Mouse (Mus musculus): ENCODE measurements around the gene Timm8b. TPM values are rescaled to one million over a fixed set of nuclear protein-coding genes. Genes with fewer than 3 reads are reported as not detected.
"Not testable (repeated sequence)": the region's sequence is repeated elsewhere in the genome, so short reads cannot be mapped to it uniquely, and the experiment has no call there.

Gene Timm8b
- polyA plus RNA-seq, 1 experiment from 2014 or later, result 364 TPM

GRCm38 (mm10) chr9:50617794-50618330 lies 14.2 kb downstream of the Timm8b start:
- Histone ChIP-seq H3K4me1 (ENCODE audit: control insufficient read depth, insufficient read depth, low read depth, low read length) (peaks cover 11% of the 10 kb centered on the region), H3K27ac (ENCODE audit: low read depth, low read length) (no peak overlapping the region), H3K27me3 (replicated peaks; ENCODE audit: control insufficient read depth, insufficient read depth, low read length) (no peaks in the 10 kb centered on the region), H3K4me2 (ENCODE audit: low read length) (peak overlapping the region; percentile 69), H3K36me3 (ENCODE audit: control insufficient read depth, insufficient read depth, low read length) (peaks cover 14% of the 10 kb centered on the region), H3K9me3 (ENCODE audit: control insufficient read depth, low read length) (no peaks in the 10 kb centered on the region), H3K4me3 (ENCODE audit: low read length) (peak overlapping the region; percentile 90), H3K9ac (ENCODE audit: low read depth, low read length) (no peak overlapping the region)
- no peak for ATAC-seq
- WGBS, result 63% methylated on average over 9 of the region's 9 CpGs

DNA sequence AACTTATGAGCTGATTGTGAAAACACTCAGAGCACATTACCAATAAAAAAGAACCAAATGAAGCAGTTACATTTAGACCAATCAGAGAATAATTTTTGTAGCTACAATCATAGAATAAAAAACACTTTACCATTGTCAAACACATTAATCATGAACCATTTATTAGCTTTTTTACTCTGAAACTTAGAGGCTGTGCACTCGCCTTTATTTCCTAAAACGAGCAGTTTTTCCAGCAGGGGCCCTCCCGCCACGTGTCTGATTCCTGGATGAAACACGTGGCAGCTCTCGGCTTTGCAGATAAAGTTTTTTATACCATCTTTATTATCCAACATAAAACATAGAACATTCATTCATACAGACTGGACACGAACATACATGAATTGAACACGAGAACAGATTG lies 27.2 kb downstream of the Timm8b start:
- H3K27ac ChIP-seq (ENCODE audit: low read depth, low read length); H3K9ac ChIP-seq (ENCODE audit: low read depth, low read length); H3K9me3 ChIP-seq (ENCODE audit: control insufficient read depth, low read length); H3K4me3 ChIP-seq (ENCODE audit: low read length); H3K36me3 ChIP-seq (ENCODE audit: control insufficient read depth, insufficient read depth, low read length); ATAC-seq; H3K4me2 ChIP-seq (ENCODE audit: low read length); H3K27me3 ChIP-seq (replicated peaks; ENCODE audit: control insufficient read depth, insufficient read depth, low read length); H3K4me1 ChIP-seq (ENCODE audit: control insufficient read depth, insufficient read depth, low read depth, low read length): not testable (repeated sequence)
- 97% methylated on average over 6 of the region's 8 CpGs for WGBS

DNA sequence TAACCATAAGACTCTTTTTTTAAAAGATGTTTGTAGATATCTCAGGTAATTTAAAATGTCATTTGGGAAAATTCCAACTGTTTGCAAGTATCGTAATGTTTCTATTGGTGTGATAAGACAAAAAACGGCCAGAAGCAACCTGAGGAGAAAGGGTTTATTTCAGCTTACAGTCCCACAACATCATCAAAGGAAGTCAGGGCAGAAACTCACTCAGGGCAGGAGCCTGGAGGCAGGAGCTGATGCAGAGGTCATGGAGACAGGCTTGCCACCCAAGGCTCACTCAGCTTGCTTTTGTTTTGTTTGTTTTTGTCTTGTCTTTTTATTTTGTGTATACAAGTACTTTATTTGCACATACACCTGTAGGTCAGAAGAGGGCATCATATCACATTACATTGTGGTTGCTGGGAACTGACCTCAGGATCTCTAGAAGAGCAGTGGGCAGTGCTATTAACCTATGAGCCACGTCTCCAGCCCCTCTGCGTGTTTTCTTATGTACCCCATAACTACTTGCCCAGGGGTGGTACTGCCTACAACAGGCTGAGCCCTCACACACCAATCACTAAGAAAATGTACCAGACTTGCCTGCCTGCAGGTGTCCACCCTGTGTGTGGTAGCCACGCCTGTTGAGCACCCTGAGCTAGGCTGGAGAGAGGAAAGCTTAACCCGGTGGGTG lies 28.4 kb downstream of the Timm8b start:
- Histone ChIP-seq H3K9me3 (ENCODE audit: control insufficient read depth, low read length) (no peaks in the 10 kb centered on the region), H3K4me3 (ENCODE audit: low read length) (no peak overlapping the region), H3K9ac (ENCODE audit: low read depth, low read length) (no peak overlapping the region), H3K36me3 (ENCODE audit: control insufficient read depth, insufficient read depth, low read length) (peaks cover 14% of the 10 kb centered on the region), H3K4me1 (ENCODE audit: control insufficient read depth, insufficient read depth, low read depth, low read length) (no peaks in the 10 kb centered on the region), H3K27ac (ENCODE audit: low read depth, low read length) (no peak overlapping the region), H3K27me3 (replicated peaks; ENCODE audit: control insufficient read depth, insufficient read depth, low read length) (no peaks in the 10 kb centered on the region), H3K4me2 (ENCODE audit: low read length) (no peak overlapping the region)
- ATAC-seq, result no peak
- WGBS, result 95% methylated on average over 6 of the region's 6 CpGs

DNA sequence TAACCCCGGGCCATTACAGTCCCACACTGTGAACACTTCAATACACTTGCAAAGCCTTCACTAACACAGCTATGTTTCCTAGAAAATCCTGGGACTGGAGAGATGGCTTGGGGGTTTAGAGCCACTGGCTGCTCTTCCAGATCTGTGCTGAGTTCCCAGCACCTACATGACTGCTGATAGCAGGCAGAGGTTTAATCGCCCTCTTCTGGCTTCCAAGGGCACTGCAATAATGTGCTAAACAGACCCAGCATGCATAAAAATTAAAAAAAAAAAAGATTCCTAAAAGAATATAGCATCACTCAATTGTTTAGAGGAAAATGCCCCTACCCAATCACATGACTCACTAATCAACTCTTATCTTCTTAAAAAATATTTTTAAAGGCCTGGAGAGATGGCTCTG lies 29.3 kb downstream of the Timm8b start:
- no peaks in the 10 kb centered on the region for H3K9me3 ChIP-seq (ENCODE audit: control insufficient read depth, low read length)
- H3K4me2 ChIP-seq (ENCODE audit: low read length), result no peak overlapping the region
- WGBS, result 70% methylated on average over 2 of the region's 2 CpGs
- no peaks in the 10 kb centered on the region for H3K27me3 ChIP-seq (replicated peaks; ENCODE audit: control insufficient read depth, insufficient read depth, low read length)
- H3K9ac ChIP-seq (ENCODE audit: low read depth, low read length), result no peak overlapping the region
- H3K4me1 ChIP-seq (ENCODE audit: control insufficient read depth, insufficient read depth, low read depth, low read length), result no peaks in the 10 kb centered on the region
- H3K4me3 ChIP-seq (ENCODE audit: low read length), result no peak overlapping the region
- H3K27ac ChIP-seq (ENCODE audit: low read depth, low read length), result no peak overlapping the region
- peaks cover 14% of the 10 kb centered on the region for H3K36me3 ChIP-seq (ENCODE audit: control insufficient read depth, insufficient read depth, low read length)
- no peak for ATAC-seq

DNA sequence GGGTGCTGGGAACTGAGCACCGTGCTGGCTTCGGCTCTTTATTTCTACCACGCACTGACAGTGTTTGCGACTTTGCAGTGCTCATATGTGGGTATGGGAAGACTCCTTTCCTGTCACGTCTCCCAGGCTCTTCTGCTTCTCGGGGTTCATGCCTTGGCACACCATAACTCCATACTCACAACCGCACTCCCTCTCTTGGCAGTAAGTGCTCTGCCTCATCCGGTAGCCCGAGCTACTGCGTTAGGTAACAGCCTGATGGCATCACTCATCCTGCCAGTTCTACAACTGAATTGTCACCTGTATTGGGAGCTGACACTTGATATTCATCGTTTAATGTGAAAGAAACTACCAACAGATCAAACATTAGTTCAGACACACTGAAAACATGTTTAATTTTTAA lies 30.6 kb downstream of the Timm8b start:
- no peak for ATAC-seq
- WGBS, result 97% methylated on average over 11 of the region's 11 CpGs
- Histone ChIP-seq H3K4me3 (ENCODE audit: low read length) (no peak overlapping the region), H3K9me3 (ENCODE audit: control insufficient read depth, low read length) (no peaks in the 10 kb centered on the region), H3K4me1 (ENCODE audit: control insufficient read depth, insufficient read depth, low read depth, low read length) (no peaks in the 10 kb centered on the region), H3K27me3 (replicated peaks; ENCODE audit: control insufficient read depth, insufficient read depth, low read length) (no peaks in the 10 kb centered on the region), H3K27ac (ENCODE audit: low read depth, low read length) (no peak overlapping the region), H3K9ac (ENCODE audit: low read depth, low read length) (no peak overlapping the region), H3K4me2 (ENCODE audit: low read length) (no peak overlapping the region), H3K36me3 (ENCODE audit: control insufficient read depth, insufficient read depth, low read length) (peaks cover 19% of the 10 kb centered on the region)

DNA sequence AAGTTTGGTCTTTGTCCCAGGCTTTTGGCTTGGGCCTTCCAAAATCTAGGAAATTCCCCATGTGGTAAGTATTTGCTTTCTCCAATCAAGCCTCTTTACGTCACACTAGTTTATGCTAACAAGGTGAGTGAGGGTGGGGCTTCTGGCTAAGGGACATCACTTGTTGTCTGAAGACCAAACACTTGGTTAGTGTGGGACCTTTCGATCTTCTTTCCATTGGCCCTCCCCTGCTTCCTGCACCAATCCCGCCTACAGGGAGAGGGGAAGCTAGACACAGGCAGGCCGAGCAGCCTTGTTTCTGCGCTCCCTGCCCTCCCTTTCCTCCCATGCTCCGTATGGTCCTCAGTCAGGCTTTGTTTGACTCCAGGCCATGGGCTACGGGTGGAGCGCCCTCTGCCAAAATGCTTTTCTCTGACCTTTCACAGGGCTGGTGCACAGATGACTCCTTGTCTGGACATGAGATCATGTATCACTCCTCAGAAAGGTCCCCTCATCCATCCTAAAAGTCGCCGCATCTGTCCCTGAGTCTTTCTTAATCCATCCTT lies 43.2 kb downstream of the Timm8b start:
- no peak overlapping the region for H3K27ac ChIP-seq (ENCODE audit: low read depth, low read length)
- ATAC-seq, result no peak
- no peaks in the 10 kb centered on the region for H3K27me3 ChIP-seq (replicated peaks; ENCODE audit: control insufficient read depth, insufficient read depth, low read length)
- H3K4me2 ChIP-seq (ENCODE audit: low read length), result no peak overlapping the region
- H3K4me1 ChIP-seq (ENCODE audit: control insufficient read depth, insufficient read depth, low read depth, low read length), result no peaks in the 10 kb centered on the region
- no peaks in the 10 kb centered on the region for H3K9me3 ChIP-seq (ENCODE audit: control insufficient read depth, low read length)
- H3K4me3 ChIP-seq (ENCODE audit: low read length), result no peak overlapping the region
- H3K9ac ChIP-seq (ENCODE audit: low read depth, low read length), result no peak overlapping the region
- peaks cover 62% of the 10 kb centered on the region for H3K36me3 ChIP-seq (ENCODE audit: control insufficient read depth, insufficient read depth, low read length)
- WGBS, result 82% methylated on average over 10 of the region's 10 CpGs

DNA sequence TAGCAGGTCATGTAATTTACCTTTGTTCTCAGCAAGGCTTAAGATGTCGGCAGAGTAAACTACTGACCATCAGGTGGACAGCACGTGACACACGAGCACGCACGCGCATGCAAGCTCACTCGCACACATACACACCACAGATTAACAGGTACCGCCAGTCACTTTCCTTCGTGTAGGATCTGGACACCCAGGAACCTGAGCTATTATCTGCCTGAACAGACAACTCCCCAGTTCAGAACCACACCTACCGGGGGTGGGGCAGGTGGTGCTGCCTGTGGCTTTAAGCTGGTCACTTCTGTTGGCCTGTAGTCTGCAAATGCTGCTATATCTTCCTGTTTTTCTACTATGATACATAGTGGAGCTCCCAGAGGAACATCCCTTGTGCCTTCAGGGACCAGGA lies 46.8 kb downstream of the Timm8b start:
- H3K9me3 ChIP-seq (ENCODE audit: control insufficient read depth, low read length), result no peaks in the 10 kb centered on the region
- 97% methylated on average over 10 of the region's 10 CpGs for WGBS
- H3K27ac ChIP-seq (ENCODE audit: low read depth, low read length), result no peak overlapping the region
- ATAC-seq, result no peak
- H3K4me2 ChIP-seq (ENCODE audit: low read length), result no peak overlapping the region
- H3K36me3 ChIP-seq (ENCODE audit: control insufficient read depth, insufficient read depth, low read length), result peaks cover 47% of the 10 kb centered on the region
- no peaks in the 10 kb centered on the region for H3K27me3 ChIP-seq (replicated peaks; ENCODE audit: control insufficient read depth, insufficient read depth, low read length)
- no peaks in the 10 kb centered on the region for H3K4me1 ChIP-seq (ENCODE audit: control insufficient read depth, insufficient read depth, low read depth, low read length)
- H3K4me3 ChIP-seq (ENCODE audit: low read length), result no peak overlapping the region
- H3K9ac ChIP-seq (ENCODE audit: low read depth, low read length), result no peak overlapping the region

Other genes starting within 250 kb of the Timm8b start
- gene Plet1, start 109.4 kb upstream of the Timm8b start, polyA plus RNA-seq (2015; fragmentation: Nextera tagmentation; extraction: Ambion mirVana), result 0.90 and 1.1 TPM in 2 replicates
- 95.6 and 113 TPM in 2 replicates for gene Pts, start 75.2 kb upstream of the Timm8b start, polyA plus RNA-seq (2015; fragmentation: Nextera tagmentation; extraction: Ambion mirVana)
- gene Il18, start 49.1 kb upstream of the Timm8b start, polyA plus RNA-seq (2015; fragmentation: Nextera tagmentation; extraction: Ambion mirVana), result 19.3 and 21.9 TPM in 2 replicates
- gene Bco2, start 48.7 kb upstream of the Timm8b start, polyA plus RNA-seq (2015; fragmentation: Nextera tagmentation; extraction: Ambion mirVana), result 0.59 and 0.64 TPM in 2 replicates
- 0.34 and 0.36 TPM in 2 replicates for gene Tex12, start 42.6 kb upstream of the Timm8b start, polyA plus RNA-seq (2015; fragmentation: Nextera tagmentation; extraction: Ambion mirVana)
- 283 and 319 TPM in 2 replicates for gene Sdhd, start 98 bp upstream of the Timm8b start, polyA plus RNA-seq (2015; fragmentation: Nextera tagmentation; extraction: Ambion mirVana)
- gene Pih1d2, start 13.4 kb downstream of the Timm8b start, polyA plus RNA-seq (2015; fragmentation: Nextera tagmentation; extraction: Ambion mirVana), result 5.2 and 7.1 TPM in 2 replicates
- gene Nkapd1, start 13.6 kb downstream of the Timm8b start, polyA plus RNA-seq (2015; fragmentation: Nextera tagmentation; extraction: Ambion mirVana), result 15.3 and 16.4 TPM in 2 replicates
- 58.8 and 60.1 TPM in 2 replicates for gene Dlat, start 55.9 kb downstream of the Timm8b start, polyA plus RNA-seq (2015; fragmentation: Nextera tagmentation; extraction: Ambion mirVana)
- 31.6 and 33.7 TPM in 2 replicates for gene Dixdc1, start 135.6 kb downstream of the Timm8b start, polyA plus RNA-seq (2015; fragmentation: Nextera tagmentation; extraction: Ambion mirVana)
- 2.1 and 2.5 TPM in 2 replicates for gene 2310030G06Rik, start 142.6 kb downstream of the Timm8b start, polyA plus RNA-seq (2015; fragmentation: Nextera tagmentation; extraction: Ambion mirVana)
- gene Cryab, start 147.4 kb downstream of the Timm8b start, polyA plus RNA-seq (2015; fragmentation: Nextera tagmentation; extraction: Ambion mirVana), result 16.3 and 20.9 TPM in 2 replicates
- 1.1 and 5.2 TPM in 2 replicates for gene Hspb2, start 148.4 kb downstream of the Timm8b start, polyA plus RNA-seq (2015; fragmentation: Nextera tagmentation; extraction: Ambion mirVana)
- 10.7 and 11.1 TPM in 2 replicates for gene Fdxacb1, start 164.3 kb downstream of the Timm8b start, polyA plus RNA-seq (2015; fragmentation: Nextera tagmentation; extraction: Ambion mirVana)
- gene Alg9, start 171.1 kb downstream of the Timm8b start, polyA plus RNA-seq (2015; fragmentation: Nextera tagmentation; extraction: Ambion mirVana), result 57.9 and 65.7 TPM in 2 replicates
- gene 1110032A03Rik, start 171.6 kb downstream of the Timm8b start, polyA plus RNA-seq (2015; fragmentation: Nextera tagmentation; extraction: Ambion mirVana), result 57.7 and 61.7 TPM in 2 replicates
- 41.1 and 48.1 TPM in 2 replicates for gene Ppp2r1b, start 241.4 kb downstream of the Timm8b start, polyA plus RNA-seq (2015; fragmentation: Nextera tagmentation; extraction: Ambion mirVana)

Measured in hindbrain, embryonic 16.5 days (tissue).